Mouse (Mus musculus) gastrocnemius, postnatal 25 days (tissue): ENCODE data around the gene Vmn1r37. TPM values are rescaled to one million over a fixed set of nuclear protein-coding genes. Genes with fewer than 3 reads are reported as not detected.
"Not testable (repeated sequence)": the region's sequence is repeated elsewhere in the genome, so short reads cannot be mapped to it uniquely, and the experiment has no call there.

ENCODE experiments used
- DNase-seq: peaks from one replicate; pipeline ENCODE4 v3.0.0; 2022
- long read RNA-seq, 2 experiments: library from polyadenylated mRNA; stranded (forward); transcript quantifications; one replicate each; pipeline ENCODE4 v2.0.0; 2021
- total RNA-seq, 2 experiments: library from RNA; stranded (reverse); gene quantifications; 1 replicate in 1 of 2; 2 replicates in 1 of 2; pipeline ENCODE4 v1.2.3; 2021

The Vmn1r37 gene
- not detected for total RNA-seq
- long read RNA-seq, experiment 1 = 0 reads
- long read RNA-seq, experiment 2 = 0 reads

DNA sequence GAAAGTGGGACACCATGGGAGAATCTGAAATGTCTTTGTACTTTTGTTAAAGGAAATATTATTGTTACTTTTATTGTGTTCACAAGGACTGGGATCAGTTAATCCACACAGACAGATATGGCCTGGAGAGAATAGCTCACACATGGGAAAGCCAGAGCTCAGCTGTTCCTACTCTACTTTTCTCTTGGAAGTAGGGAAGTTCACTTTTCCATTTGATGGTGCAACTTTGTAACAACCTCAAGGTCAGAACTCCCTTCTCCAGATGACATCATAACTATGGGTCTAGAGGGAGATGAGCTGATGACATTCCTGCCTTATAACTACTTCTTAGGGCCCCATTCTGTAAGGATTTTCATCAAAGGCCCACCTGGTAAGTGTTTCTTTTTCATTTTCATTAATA is at the start of gene Vmn1r37:
Vmn1r37 (plus strand) TSS at position 301 of the 400 bp plus-strand sequence.
- DNase-seq = not testable (repeated sequence)

GRCm38 (mm10) chr6:66685806-66686205 is 43.4 kb upstream of the Vmn1r37 start, which contains the start of gene Vmn1r35:
Gene Vmn1r35 (minus strand): TSS chr6:66685906.
- no peak for DNase-seq

GRCm38 (mm10) chr6:66708901-66709300 is 20.3 kb upstream of the Vmn1r37 start:
- no peak for DNase-seq

DNA sequence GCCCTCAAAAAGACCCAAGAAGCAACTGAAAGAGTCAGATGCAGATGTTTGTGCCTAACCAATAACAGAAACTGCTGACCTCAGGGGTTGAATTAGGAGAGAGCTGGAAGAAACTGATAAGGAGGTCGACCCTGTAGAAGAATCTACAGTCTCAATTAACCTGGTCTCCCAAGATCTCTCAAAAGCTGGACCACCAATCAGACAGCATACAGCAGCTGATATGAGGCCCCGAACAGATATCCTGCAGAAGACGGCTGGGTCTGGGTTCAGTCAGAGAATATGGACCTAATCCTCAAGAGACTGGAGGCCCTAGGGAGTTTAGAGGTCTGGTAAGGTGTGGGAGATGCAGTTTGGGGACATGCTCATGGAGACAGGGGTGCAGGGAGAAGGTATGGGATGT is 15.3 kb upstream of the Vmn1r37 start:
- DNase-seq = no peak

DNA sequence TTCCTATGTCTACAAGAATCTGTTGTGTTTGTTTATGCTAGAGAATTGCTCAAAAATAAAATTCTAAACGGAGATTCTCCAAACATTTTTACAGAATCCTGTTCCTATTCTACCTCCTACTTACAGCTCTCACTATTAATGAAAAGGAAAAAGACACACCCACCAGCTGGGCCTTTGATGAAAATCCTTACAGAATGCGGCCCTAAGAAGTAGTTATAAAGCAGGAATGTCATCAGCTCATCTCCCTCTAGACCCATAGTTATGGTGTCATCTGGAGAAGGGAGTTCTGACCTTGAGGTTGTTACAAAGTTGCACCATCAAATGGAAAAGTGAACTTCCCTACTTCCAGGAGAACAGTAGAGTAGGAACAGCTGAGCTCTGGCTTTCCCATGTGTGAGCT is 10.1 kb upstream of the Vmn1r37 start, which contains the start of gene Vmn1r36:
Vmn1r36 (minus strand) TSS at position 101 of the 400 bp plus-strand sequence.
- DNase-seq = not testable (repeated sequence)

GRCm38 (mm10) chr6:66782527-66782926 is 53.3 kb downstream of the Vmn1r37 start, which contains the start of gene Vmn1r38:
Gene Vmn1r38 (minus strand): TSS chr6:66782627.
- not testable (repeated sequence) for DNase-seq

Other genes starting within 250 kb of the Vmn1r37 start
- 1 to 10 TPM; 1.5 to 1.7 TPM for gene Mad2l1, start 194.0 kb upstream of the Vmn1r37 start, total RNA-seq
- not detected for gene Vmn1r32, start 169.3 kb upstream of the Vmn1r37 start, total RNA-seq
- gene Vmn1r33, start 111.1 kb upstream of the Vmn1r37 start, total RNA-seq = not detected
- not detected for gene Vmn1r34, start 85.5 kb upstream of the Vmn1r37 start, total RNA-seq
- not detected for gene Vmn1r35, start 43.5 kb upstream of the Vmn1r37 start, total RNA-seq
- not detected for gene Vmn1r36, start 10.2 kb upstream of the Vmn1r37 start, total RNA-seq
- gene Vmn1r38, start 53.2 kb downstream of the Vmn1r37 start, total RNA-seq = not detected
- gene Vmn1r39, start 81.2 kb downstream of the Vmn1r37 start, total RNA-seq = not detected
- 10 to 100 TPM; 23.8 to 32.3 TPM for gene Gng12, start 167.0 kb downstream of the Vmn1r37 start, total RNA-seq